Mouse (Mus musculus) heart, embryonic 10.5 days (tissue): Measurements from ENCODE around the gene Duoxa1. TPM values are rescaled to one million over a fixed set of nuclear protein-coding genes. Genes with fewer than 3 reads are reported as not detected.
A peak's percentile ranks its signal among the peaks of the same experiment; 100 is the strongest.
"Not testable (repeated sequence)": the region's sequence is repeated elsewhere in the genome, so short reads cannot be mapped to it uniquely, and the experiment has no call there.

Experiments used
- DNase-seq: peaks from one replicate; pipeline ENCODE4 v3.0.0-alpha.2; 2017; ENCODE audit warnings: low spot score
- H3K27ac ChIP-seq: fragments of 300-500 bp; sonication (generic); 2 replicates; pipeline ENCODE4 v1.5.1; 2016; ENCODE audit warnings: mild to moderate bottlenecking
- H3K27me3 ChIP-seq: fragments of 300-500 bp; sonication (generic); 2 replicates; pipeline ENCODE4 v1.6.1; 2016; ENCODE audit warnings: mild to moderate bottlenecking; ENCODE audit not compliant: poor library complexity, insufficient read depth, severe bottlenecking
- H3K36me3 ChIP-seq: fragments of 300-500 bp; sonication (generic); 2 replicates; pipeline ENCODE4 v1.6.1; 2016; ENCODE audit warnings: mild to moderate bottlenecking, moderate library complexity
- H3K4me1 ChIP-seq: fragments of 300-500 bp; sonication (generic); 2 replicates; pipeline ENCODE4 v1.6.1; 2016; ENCODE audit warnings: mild to moderate bottlenecking
- H3K4me3 ChIP-seq: fragments of 300-500 bp; sonication (generic); 2 replicates; pipeline ENCODE4 v1.5.1; 2016; ENCODE audit warnings: mild to moderate bottlenecking, moderate library complexity
- H3K9me3 ChIP-seq: fragments of 300-500 bp; sonication (generic); 2 replicates; pipeline ENCODE4 v1.6.1; 2016; ENCODE audit warnings: mild to moderate bottlenecking, moderate library complexity
- WGBS: fragments of 180-500 bp; shearing (Covaris S2); methylation state at CpG from one replicate; pipeline ENCODE4 v1.1.7; 2016; 5-methylcytosine and 5-hydroxymethylcytosine counted together
- polyA plus RNA-seq: library from polyadenylated mRNA; unstranded; fragments of >200 nt; fragmentation: Nextera tagmentation; extraction: Ambion mirVana; gene quantifications from 2 replicates; pipeline ENCODE4 v1.2.1, GENCODE M21; 2016

The Duoxa1 gene
- polyA plus RNA-seq, 1 experiment from 2014 or later = not detected

- peak; percentile 83 for DNase-seq
- 0 out of 2 replicates have a peak, but pooled peaks cover 1% of the 10 kb centered on the region for H3K27me3 ChIP-seq
- peaks cover 28% of the 10 kb centered on the region for H3K4me1 ChIP-seq
- peaks cover 12% of the 10 kb centered on the region; the same call in 1 of the 2 replicates for H3K36me3 ChIP-seq
- H3K4me3 ChIP-seq = peak overlapping the region; percentile 68
- H3K9me3 ChIP-seq = no peaks in the 10 kb centered on the region
- 6% methylated on average over 14 of the region's 14 CpGs for WGBS
- H3K27ac ChIP-seq = peak overlapping the region; percentile 95
These were observed 35.7 kb upstream of the Duoxa1 start for GRCm38 (mm10) chr2:122349136-122349785.

GRCm38 (mm10) chr2:122348531-122349131 lies 35.1 kb upstream of the Duoxa1 start:
- DNase-seq = peak; percentile 89
- WGBS = under 1% methylated on average over 63 of the region's 63 CpGs
- H3K4me3 ChIP-seq = peak overlapping the region; percentile 68
- peak overlapping the region; percentile 95 for H3K27ac ChIP-seq
- H3K27me3 ChIP-seq = peaks cover 6% of the 10 kb centered on the region; the same call in 1 of the 2 replicates
- peaks cover 22% of the 10 kb centered on the region for H3K4me1 ChIP-seq
- peaks cover 6% of the 10 kb centered on the region; the same call in 1 of the 2 replicates for H3K36me3 ChIP-seq
- H3K9me3 ChIP-seq = no peaks in the 10 kb centered on the region

GRCm38 (mm10) chr2:122347257-122347656 lies 33.7 kb upstream of the Duoxa1 start:
- Histone ChIP-seq H3K36me3 (no peaks in the 10 kb centered on the region), H3K9me3 (no peaks in the 10 kb centered on the region), H3K4me1 (peaks cover 15% of the 10 kb centered on the region), H3K4me3 (no peak overlapping the region), H3K27me3 (peaks cover 11% of the 10 kb centered on the region; the same call in 1 of the 2 replicates), H3K27ac (no peak overlapping the region)
- DNase-seq = no peak
- WGBS = 85% methylated on average over 3 of the region's 3 CpGs

- H3K4me1 ChIP-seq = peaks cover 15% of the 10 kb centered on the region
- not testable (repeated sequence) for H3K36me3 ChIP-seq, H3K9me3 ChIP-seq, DNase-seq, H3K4me3 ChIP-seq, H3K27ac ChIP-seq
- WGBS = 81% methylated on average over 6 of the region's 6 CpGs
- H3K27me3 ChIP-seq = peaks cover 11% of the 10 kb centered on the region; the same call in 1 of the 2 replicates
These were observed 32.6 kb upstream of the Duoxa1 start for GRCm38 (mm10) chr2:122346164-122346563.

- H3K4me1 ChIP-seq = peaks cover 15% of the 10 kb centered on the region
- WGBS = 77% methylated on average over 6 of the region's 6 CpGs
- peaks cover 11% of the 10 kb centered on the region; the same call in 1 of the 2 replicates for H3K27me3 ChIP-seq
- H3K9me3 ChIP-seq = no peaks in the 10 kb centered on the region
- H3K27ac ChIP-seq = no peak overlapping the region
- H3K4me3 ChIP-seq = no peak overlapping the region
- DNase-seq = no peak
- H3K36me3 ChIP-seq = no peaks in the 10 kb centered on the region
These were observed 31.8 kb upstream of the Duoxa1 start for GRCm38 (mm10) chr2:122345106-122345893.

GRCm38 (mm10) chr2:122337291-122337690 lies 23.8 kb upstream of the Duoxa1 start:
- Histone ChIP-seq H3K9me3 (no peaks in the 10 kb centered on the region), H3K4me1 (peaks cover 14% of the 10 kb centered on the region), H3K4me3 (no peak overlapping the region), H3K27me3 (peaks cover 12% of the 10 kb centered on the region), H3K27ac (no peak overlapping the region), H3K36me3 (no peaks in the 10 kb centered on the region)
- 51% methylated on average over 21 of the region's 21 CpGs for WGBS
- no peak for DNase-seq

- H3K4me3 ChIP-seq = no peak overlapping the region
- H3K4me1 ChIP-seq = peaks cover 14% of the 10 kb centered on the region
- DNase-seq = no peak
- H3K27ac ChIP-seq = no peak overlapping the region
- H3K27me3 ChIP-seq = peaks cover 12% of the 10 kb centered on the region
- WGBS = 64% methylated on average over 3 of the region's 3 CpGs
- no peaks in the 10 kb centered on the region for H3K9me3 ChIP-seq
- no peaks in the 10 kb centered on the region for H3K36me3 ChIP-seq
These were observed 20.6 kb upstream of the Duoxa1 start for GRCm38 (mm10) chr2:122334170-122334569.

GRCm38 (mm10) chr2:122332222-122332621 lies 18.7 kb upstream of the Duoxa1 start:
- 75% methylated on average over 3 of the region's 3 CpGs for WGBS

GRCm38 (mm10) chr2:122330317-122330716 lies 16.8 kb upstream of the Duoxa1 start:
- 78% methylated on average over 6 of the region's 6 CpGs for WGBS
- not testable (repeated sequence) for DNase-seq, H3K4me1 ChIP-seq, H3K27ac ChIP-seq, H3K9me3 ChIP-seq, H3K4me3 ChIP-seq, H3K36me3 ChIP-seq, H3K27me3 ChIP-seq

More at GRCm38 (mm10) chr2:122332222-122332621, 18.7 kb upstream of the Duoxa1 start:
- Histone ChIP-seq H3K27me3 (peaks cover 4% of the 10 kb centered on the region; the same call in 1 of the 2 replicates), H3K4me3 (no peak overlapping the region), H3K36me3 (no peaks in the 10 kb centered on the region), H3K4me1 (peaks cover 11% of the 10 kb centered on the region), H3K9me3 (no peaks in the 10 kb centered on the region), H3K27ac (no peak overlapping the region)
- DNase-seq = no peak

GRCm38 (mm10) chr2:122327986-122328385 lies 14.5 kb upstream of the Duoxa1 start:
- Histone ChIP-seq H3K4me3 (no peak overlapping the region), H3K36me3 (no peaks in the 10 kb centered on the region), H3K27ac (no peak overlapping the region), H3K27me3 (no peaks in the 10 kb centered on the region), H3K9me3 (no peaks in the 10 kb centered on the region), H3K4me1 (no peaks in the 10 kb centered on the region)
- 52% methylated on average over 3 of the region's 3 CpGs for WGBS
- DNase-seq = no peak

- no peak overlapping the region for H3K27ac ChIP-seq
- H3K4me3 ChIP-seq = no peak overlapping the region
- H3K27me3 ChIP-seq = no peaks in the 10 kb centered on the region
- H3K4me1 ChIP-seq = no peaks in the 10 kb centered on the region
- no peak for DNase-seq
- no peaks in the 10 kb centered on the region for H3K36me3 ChIP-seq
- WGBS = 61% methylated on average over 2 of the region's 2 CpGs
- no peaks in the 10 kb centered on the region for H3K9me3 ChIP-seq
These were observed 11.8 kb upstream of the Duoxa1 start for GRCm38 (mm10) chr2:122325361-122325760.

- H3K36me3 ChIP-seq = no peaks in the 10 kb centered on the region
- no peaks in the 10 kb centered on the region for H3K27me3 ChIP-seq
- no peaks in the 10 kb centered on the region for H3K9me3 ChIP-seq
- no peaks in the 10 kb centered on the region for H3K4me1 ChIP-seq
- 77% methylated on average over 3 of the region's 3 CpGs for WGBS
- DNase-seq = no peak
- no peak overlapping the region for H3K4me3 ChIP-seq
- H3K27ac ChIP-seq = no peak overlapping the region
These were observed 11.1 kb upstream of the Duoxa1 start for GRCm38 (mm10) chr2:122324586-122324985.

- Histone ChIP-seq H3K4me3 (no peak overlapping the region), H3K27ac (no peak overlapping the region), H3K27me3 (peaks cover 3% of the 10 kb centered on the region), H3K4me1 (no peaks in the 10 kb centered on the region), H3K9me3 (no peaks in the 10 kb centered on the region), H3K36me3 (no peaks in the 10 kb centered on the region)
- 57% methylated on average over 3 of the region's 3 CpGs for WGBS
- DNase-seq = no peak
These were observed 10.4 kb upstream of the Duoxa1 start for GRCm38 (mm10) chr2:122323960-122324359.
